Mouse (Mus musculus): ENCODE measurements around the gene Glg1.

DNA sequence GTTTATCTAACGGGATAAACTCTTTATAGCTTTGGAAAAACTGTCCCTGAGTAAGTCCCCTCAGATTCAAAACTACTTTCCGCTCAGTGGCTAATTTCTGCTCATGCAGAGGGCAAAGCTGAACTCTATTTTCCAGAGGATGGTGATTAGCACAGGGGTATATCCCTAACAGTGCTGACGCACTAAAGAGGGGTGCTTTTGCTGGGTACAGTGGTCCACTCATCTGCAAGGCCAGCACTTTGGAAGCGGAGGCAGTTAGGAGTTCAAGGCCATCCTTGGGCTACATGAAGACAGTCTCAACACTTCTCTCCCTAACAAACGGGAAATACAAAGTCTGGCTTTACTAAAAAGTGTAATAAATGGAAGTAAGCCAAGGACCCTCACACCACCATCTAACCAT lies 45.6 kb downstream of the Glg1 start:
- no peak for TF ChIP-seq CTCF (IDR thresholded peaks at IDR 0.05)
- TF ChIP-seq POLR2A (IDR thresholded peaks at IDR 0.05; ENCODE audit: insufficient read depth, low read depth, low read length), result no peak

All from heart, adult 2 months (tissue).